Mouse (Mus musculus) heart, embryonic 12.5 days (tissue): ENCODE measurements around the gene Cntrob. TPM values are rescaled to one million over a fixed set of nuclear protein-coding genes. Genes with fewer than 3 reads are reported as not detected.
A peak's percentile ranks its signal among the peaks of the same experiment; 100 is the strongest.

ENCODE experiments used
- ATAC-seq: fragments of 200-750 bp; cut with Nextera tagmentation; 2 replicates; pipeline ENCODE4 v1.8.0; 2017; ENCODE audit warnings: moderate TSS enrichment, moderate library complexity; ENCODE audit not compliant: insufficient number of reproducible peaks, low FRiP score
- H3K27ac ChIP-seq: fragments of 300-500 bp; sonication (generic); 2 replicates; pipeline ENCODE4 v1.5.1; 2016; ENCODE audit warnings: mild to moderate bottlenecking, moderate library complexity; ENCODE audit not compliant: poor library complexity, severe bottlenecking
- H3K27me3 ChIP-seq: fragments of 300-500 bp; sonication (generic); replicated peaks from 2 replicates; pipeline ENCODE4 v1.6.1; 2016; ENCODE audit warnings: mild to moderate bottlenecking, moderate library complexity
- H3K36me3 ChIP-seq: fragments of 300-500 bp; sonication (generic); 2 replicates; pipeline ENCODE4 v1.6.1; 2016; ENCODE audit warnings: mild to moderate bottlenecking, moderate library complexity
- H3K4me1 ChIP-seq: fragments of 300-500 bp; sonication (generic); replicated peaks from 2 replicates; pipeline ENCODE4 v1.6.1; 2016; ENCODE audit warnings: mild to moderate bottlenecking
- H3K4me2 ChIP-seq: fragments of 300-500 bp; sonication (generic); 2 replicates; pipeline ENCODE4 v1.6.1; 2016; ENCODE audit warnings: mild to moderate bottlenecking, moderate library complexity
- H3K4me3 ChIP-seq: fragments of 300-500 bp; sonication (generic); 2 replicates; pipeline ENCODE4 v1.5.1; 2016; ENCODE audit warnings: mild to moderate bottlenecking
- H3K9ac ChIP-seq: fragments of 300-500 bp; sonication (generic); 2 replicates; pipeline ENCODE4 v1.6.1; 2016; ENCODE audit warnings: mild to moderate bottlenecking, moderate library complexity
- H3K9me3 ChIP-seq: fragments of 300-500 bp; sonication (generic); replicated peaks from 2 replicates; pipeline ENCODE4 v1.6.1; 2016; ENCODE audit warnings: mild to moderate bottlenecking, moderate library complexity
- WGBS: fragments of 180-500 bp; shearing (Covaris S2); methylation state at CpG from one replicate; pipeline ENCODE4 v1.1.7; 2016; 5-methylcytosine and 5-hydroxymethylcytosine counted together
- polyA plus RNA-seq: library from polyadenylated mRNA; unstranded; fragments of >200 nt; fragmentation: Nextera tagmentation; extraction: Ambion mirVana; gene quantifications from 2 replicates; pipeline ENCODE4 v1.2.1, GENCODE M21; 2016

The Cntrob gene
- polyA plus RNA-seq, 1 experiment from 2014 or later = 18.6 TPM

GRCm38 (mm10) chr11:69366855-69367615 lies 43.5 kb upstream of the Cntrob start:
- ATAC-seq = no peak
- Histone ChIP-seq H3K4me2 (peak overlapping the region; percentile 97), H3K9ac (peak overlapping the region; percentile 100), H3K27ac (peak overlapping the region; percentile 97), H3K36me3 (peaks cover 16% of the 10 kb centered on the region), H3K9me3 (no peaks in the 10 kb centered on the region), H3K4me3 (peak overlapping the region; percentile 98), H3K27me3 (no peaks in the 10 kb centered on the region), H3K4me1 (peaks cover 50% of the 10 kb centered on the region)
- under 1% methylated on average over 22 of the region's 22 CpGs for WGBS

- Histone ChIP-seq H3K4me3 (peak overlapping the region; percentile 98), H3K27me3 (no peaks in the 10 kb centered on the region), H3K36me3 (peaks cover 24% of the 10 kb centered on the region), H3K9me3 (no peaks in the 10 kb centered on the region), H3K4me2 (peak overlapping the region; percentile 97), H3K27ac (peak overlapping the region; percentile 97), H3K4me1 (peaks cover 43% of the 10 kb centered on the region), H3K9ac (peak overlapping the region; percentile 100)
- ATAC-seq = peak; percentile 85
- WGBS = under 1% methylated on average over 26 of the region's 26 CpGs
Observed at GRCm38 (mm10) chr11:69366157-69366854, 42.7 kb upstream of the Cntrob start.

DNA sequence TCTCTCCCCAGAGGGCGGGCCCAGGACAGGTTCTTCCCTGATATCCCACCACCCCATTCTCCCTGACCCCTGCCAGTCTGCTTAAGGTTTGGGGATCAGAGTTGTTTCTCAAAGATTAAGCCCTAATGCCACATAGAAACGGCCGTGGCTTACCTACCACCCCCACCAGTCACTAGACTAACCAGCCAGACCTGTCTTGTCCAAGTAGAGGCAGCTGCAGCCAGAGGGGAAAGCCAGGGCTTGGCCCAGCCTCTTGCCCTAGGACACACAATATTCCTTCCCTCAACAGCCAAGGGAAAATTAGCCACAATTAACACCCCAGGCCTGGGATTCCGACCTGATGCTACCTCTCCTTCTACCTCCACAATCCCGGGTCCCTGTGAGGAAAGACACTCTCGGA lies 42.1 kb upstream of the Cntrob start:
- H3K9me3 ChIP-seq = no peaks in the 10 kb centered on the region

DNA sequence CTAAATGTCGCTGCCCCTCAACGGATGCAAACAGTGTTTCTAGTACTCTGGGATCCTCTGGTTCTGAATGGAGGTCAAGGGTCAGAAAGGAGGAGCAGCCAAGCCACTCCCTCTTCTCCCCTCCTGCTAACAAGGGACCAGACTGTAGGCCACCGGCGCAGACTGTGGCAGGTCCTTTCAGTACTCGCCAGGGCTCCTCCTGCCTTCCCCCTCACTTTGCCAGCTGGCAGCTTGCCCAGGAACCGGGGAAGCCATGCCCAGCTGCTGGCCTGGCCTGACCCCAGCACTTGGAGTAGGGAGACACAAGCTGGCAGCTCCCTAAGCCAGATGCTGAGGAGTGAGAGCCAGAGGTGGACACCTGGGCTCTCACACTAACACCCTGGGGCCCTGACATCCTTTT lies 41.3 kb upstream of the Cntrob start:
- Histone ChIP-seq H3K27ac (peak overlapping the region; percentile 97), H3K4me3 (peak overlapping the region; percentile 5; the same call in 1 of the 2 replicates), H3K4me2 (peak overlapping the region; percentile 97), H3K36me3 (peaks cover 38% of the 10 kb centered on the region), H3K4me1 (peaks cover 35% of the 10 kb centered on the region), H3K9me3 (no peaks in the 10 kb centered on the region), H3K27me3 (no peaks in the 10 kb centered on the region), H3K9ac (peak overlapping the region; percentile 71; the same call in 1 of the 2 replicates)
- peak; percentile 9; the same call in 1 of the 2 replicates for ATAC-seq
- WGBS = 2% methylated on average over 6 of the region's 6 CpGs

More for the DNA sequence above, 42.1 kb upstream of the Cntrob start:
- peak overlapping the region; percentile 97 for H3K4me2 ChIP-seq
- no peak for ATAC-seq
- H3K9ac ChIP-seq = peak overlapping the region; percentile 71
- peak overlapping the region; percentile 98 for H3K4me3 ChIP-seq
- H3K27me3 ChIP-seq = no peaks in the 10 kb centered on the region
- WGBS = 32% methylated on average over 6 of the region's 6 CpGs
- peak overlapping the region; percentile 97 for H3K27ac ChIP-seq
- peaks cover 37% of the 10 kb centered on the region for H3K4me1 ChIP-seq
- peaks cover 30% of the 10 kb centered on the region for H3K36me3 ChIP-seq

GRCm38 (mm10) chr11:69364376-69364775 lies 40.8 kb upstream of the Cntrob start:
- no peak for ATAC-seq
- Histone ChIP-seq H3K4me3 (no peak overlapping the region), H3K36me3 (peaks cover 43% of the 10 kb centered on the region), H3K4me1 (peaks cover 35% of the 10 kb centered on the region), H3K27me3 (no peaks in the 10 kb centered on the region), H3K27ac (peak overlapping the region; percentile 97), H3K4me2 (peak overlapping the region; percentile 97), H3K9ac (no peak overlapping the region), H3K9me3 (no peaks in the 10 kb centered on the region)
- WGBS = 56% methylated on average over 8 of the region's 8 CpGs

DNA sequence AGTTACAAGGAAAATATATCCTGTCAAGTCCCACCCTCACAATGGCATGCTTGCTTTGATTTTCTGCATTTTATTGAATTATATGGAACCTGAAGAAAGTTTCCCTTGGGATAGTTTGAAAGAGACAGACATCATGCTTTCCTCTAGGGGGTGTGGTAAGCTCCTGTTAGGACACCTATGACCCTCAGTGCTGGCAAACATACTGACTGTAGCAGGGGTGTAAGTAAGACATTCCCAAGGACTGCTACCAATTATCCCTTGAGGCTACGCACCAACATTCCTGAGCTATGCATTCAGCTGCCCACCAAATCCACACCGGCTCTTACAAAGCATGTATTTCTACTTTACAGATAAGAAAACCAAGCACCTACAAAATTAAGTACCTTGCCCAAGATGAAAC lies 38.9 kb upstream of the Cntrob start:
- Histone ChIP-seq H3K4me2 (no peak overlapping the region), H3K27me3 (no peaks in the 10 kb centered on the region), H3K4me1 (peaks cover 26% of the 10 kb centered on the region), H3K9me3 (no peaks in the 10 kb centered on the region), H3K4me3 (no peak overlapping the region), H3K27ac (no peak overlapping the region), H3K36me3 (peaks cover 62% of the 10 kb centered on the region), H3K9ac (no peak overlapping the region)
- ATAC-seq = no peak
- 76% methylated on average over 2 of the region's 2 CpGs for WGBS

DNA sequence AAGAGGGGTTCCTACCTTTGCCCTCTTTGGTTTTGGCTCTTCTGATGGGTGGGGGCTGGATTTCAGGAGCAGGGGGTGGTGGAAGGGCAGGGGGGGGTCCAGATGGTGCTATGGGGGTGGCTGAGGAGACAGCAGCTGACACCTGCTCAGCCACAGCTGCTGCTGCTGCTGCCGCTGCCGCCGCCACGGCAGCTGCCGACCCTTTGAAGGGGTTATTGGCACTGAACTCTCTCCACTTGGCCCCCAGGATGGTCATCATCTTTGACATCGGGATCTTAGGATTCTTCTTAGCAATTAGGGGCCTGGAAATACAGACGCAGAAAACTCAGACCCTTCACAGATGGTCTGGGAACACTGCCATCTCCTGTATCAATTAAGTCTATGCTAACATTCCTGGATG lies 38.4 kb upstream of the Cntrob start:
- Histone ChIP-seq H3K9ac (no peak overlapping the region), H3K9me3 (no peaks in the 10 kb centered on the region), H3K4me3 (no peak overlapping the region), H3K4me2 (no peak overlapping the region), H3K27me3 (no peaks in the 10 kb centered on the region), H3K4me1 (peaks cover 23% of the 10 kb centered on the region), H3K27ac (no peak overlapping the region), H3K36me3 (peaks cover 67% of the 10 kb centered on the region)
- 78% methylated on average over 7 of the region's 7 CpGs for WGBS
- no peak for ATAC-seq

DNA sequence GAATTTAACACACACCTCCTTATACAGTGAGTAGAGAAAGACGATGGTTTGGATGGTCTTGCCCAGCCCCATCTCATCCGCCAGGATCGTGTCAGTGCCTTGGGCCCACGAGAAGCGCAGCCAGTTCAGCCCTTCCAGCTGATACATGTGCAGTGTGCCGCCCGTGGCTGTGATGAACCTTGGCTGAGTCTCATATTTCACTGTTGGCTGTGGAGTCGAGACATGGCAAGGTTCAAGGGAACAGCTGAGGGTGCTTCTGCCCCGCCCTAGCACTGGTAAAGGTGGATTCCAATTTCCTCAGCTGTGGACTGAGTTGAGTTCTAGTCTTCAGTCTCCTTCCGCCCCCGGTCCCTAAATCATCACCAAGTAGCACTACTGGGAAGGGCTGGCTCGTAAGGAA lies 34.1 kb upstream of the Cntrob start:
- no peak for ATAC-seq
- Histone ChIP-seq H3K27me3 (no peaks in the 10 kb centered on the region), H3K9ac (no peak overlapping the region), H3K4me3 (no peak overlapping the region), H3K36me3 (peaks cover 96% of the 10 kb centered on the region), H3K9me3 (no peaks in the 10 kb centered on the region), H3K4me1 (no peaks in the 10 kb centered on the region), H3K4me2 (no peak overlapping the region), H3K27ac (no peak overlapping the region)
- 88% methylated on average over 12 of the region's 12 CpGs for WGBS

GRCm38 (mm10) chr11:69356544-69356943 lies 33.0 kb upstream of the Cntrob start:
- no peak for ATAC-seq
- H3K4me1 ChIP-seq = no peaks in the 10 kb centered on the region
- H3K9me3 ChIP-seq = no peaks in the 10 kb centered on the region
- H3K4me2 ChIP-seq = no peak overlapping the region
- WGBS = 87% methylated on average over 5 of the region's 5 CpGs
- no peak overlapping the region for H3K9ac ChIP-seq
- no peak overlapping the region for H3K27ac ChIP-seq
- H3K36me3 ChIP-seq = peaks cover 97% of the 10 kb centered on the region
- no peak overlapping the region for H3K4me3 ChIP-seq
- no peaks in the 10 kb centered on the region for H3K27me3 ChIP-seq

- H3K4me1 ChIP-seq = no peaks in the 10 kb centered on the region
- no peak for ATAC-seq
- no peak overlapping the region for H3K9ac ChIP-seq
- H3K9me3 ChIP-seq = no peaks in the 10 kb centered on the region
- 82% methylated on average over 26 of the region's 26 CpGs for WGBS
- no peaks in the 10 kb centered on the region for H3K27me3 ChIP-seq
- no peak overlapping the region for H3K4me2 ChIP-seq
- H3K36me3 ChIP-seq = peaks cover 74% of the 10 kb centered on the region
- no peak overlapping the region for H3K27ac ChIP-seq
- no peak overlapping the region for H3K4me3 ChIP-seq
Observed at GRCm38 (mm10) chr11:69346441-69346840, 22.9 kb upstream of the Cntrob start.
